Mouse (Mus musculus): Measurements from ENCODE around the gene F2rl1.
"Not testable (repeated sequence)": the region's sequence is repeated elsewhere in the genome, so short reads cannot be mapped to it uniquely, and the experiment has no call there.

The F2rl1 gene

DNA sequence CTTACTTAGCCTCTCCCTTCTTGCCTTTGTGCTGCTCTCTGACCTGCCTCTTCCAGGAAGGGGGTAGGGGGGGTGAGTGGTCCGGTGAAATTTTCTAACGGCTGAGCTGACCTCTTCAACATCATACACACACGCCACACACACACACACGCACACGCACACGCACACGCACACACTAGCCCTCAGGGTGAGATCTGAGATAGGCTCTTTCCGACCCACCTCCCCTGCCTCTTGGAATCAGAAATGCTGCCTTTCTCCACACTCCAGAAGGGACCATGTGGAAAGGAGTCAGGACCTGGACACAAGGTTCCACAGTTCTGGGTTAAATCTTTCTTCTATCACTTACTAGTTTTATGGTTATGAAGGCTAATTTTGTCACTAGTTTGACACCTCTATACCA, 8.6 kb upstream of the F2rl1 start:
- DNase-seq (ENCODE audit: low spot score in 2 of 2): no peak

DNA sequence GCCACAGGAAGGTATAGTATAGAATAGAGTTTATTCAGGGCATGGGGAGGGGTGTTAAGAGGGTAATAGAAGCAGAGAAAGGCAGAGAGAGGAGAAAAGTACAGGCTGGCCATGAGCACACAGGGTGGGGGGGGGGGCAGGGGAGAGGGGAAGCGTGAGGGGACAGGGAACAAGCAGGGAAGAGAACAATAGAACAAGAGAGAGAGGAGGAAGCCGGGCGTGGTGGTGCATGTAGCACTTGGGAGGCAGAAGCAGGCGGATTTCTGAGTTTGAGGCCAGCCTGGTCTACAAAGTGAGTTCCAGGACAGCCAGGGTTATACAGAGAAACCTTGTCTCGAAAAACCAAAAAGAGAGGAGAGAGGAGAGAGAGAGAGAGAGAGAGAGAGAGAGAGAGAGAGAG, 8.1 kb upstream of the F2rl1 start:
- not testable (repeated sequence) for DNase-seq (ENCODE audit: low spot score in 2 of 2)

DNA sequence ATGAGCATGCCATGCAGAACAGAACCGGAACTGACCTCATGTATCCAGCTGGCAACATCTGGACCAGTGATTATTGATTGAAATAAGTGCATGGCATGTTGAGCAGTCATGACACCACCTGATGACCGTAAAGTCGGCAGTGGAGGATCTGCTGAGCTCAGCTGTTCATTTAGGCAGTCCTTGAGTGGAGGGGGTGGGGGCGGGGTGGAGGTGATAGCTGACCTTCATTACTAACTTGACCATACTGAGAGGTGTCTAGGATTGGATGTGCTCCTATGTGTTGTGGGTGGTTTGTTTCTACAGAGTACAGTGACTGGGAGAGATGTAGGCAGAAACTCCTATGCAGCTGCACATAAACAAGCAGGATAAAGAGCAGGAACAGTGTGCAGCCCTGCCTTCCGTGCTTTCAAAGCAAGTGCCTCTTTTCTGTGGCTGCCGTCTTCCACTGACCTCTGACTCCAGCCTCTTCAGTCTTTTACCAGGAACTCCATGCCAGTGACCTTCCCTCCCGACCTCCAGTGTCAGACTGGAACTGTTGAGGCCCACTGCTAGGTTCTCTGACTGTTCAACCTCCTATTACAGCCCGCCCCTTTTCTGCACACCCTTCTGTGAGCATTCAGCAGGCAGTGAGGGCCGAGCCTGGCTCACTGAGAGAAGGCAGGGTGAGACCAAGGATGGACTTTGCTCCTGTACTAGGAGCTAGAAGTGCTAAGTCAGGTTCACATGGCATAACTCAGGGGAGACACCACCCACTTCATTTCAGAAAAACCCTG, 6.4 kb upstream of the F2rl1 start:
- no peak for DNase-seq (ENCODE audit: low spot score in 2 of 2)

DNA sequence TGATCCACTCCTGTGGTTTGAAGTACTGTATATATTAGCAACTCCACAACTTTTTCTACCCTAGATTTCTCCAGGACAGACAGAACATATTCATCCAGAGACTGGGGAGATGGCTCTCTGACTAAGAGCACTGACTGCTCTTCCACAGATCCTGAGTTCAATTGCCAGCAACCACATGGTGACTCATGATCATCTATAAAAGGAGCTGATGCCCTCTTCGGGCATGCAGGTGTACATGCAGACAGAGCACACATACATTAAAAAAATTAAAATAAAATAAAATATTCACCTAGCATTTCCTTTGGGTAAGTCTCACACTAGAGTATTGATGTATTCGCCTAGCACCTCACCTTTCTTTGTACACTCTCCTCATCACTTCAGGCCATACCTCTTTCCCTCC, 4.2 kb upstream of the F2rl1 start:
- DNase-seq (ENCODE audit: low spot score in 2 of 2): no peak

DNA sequence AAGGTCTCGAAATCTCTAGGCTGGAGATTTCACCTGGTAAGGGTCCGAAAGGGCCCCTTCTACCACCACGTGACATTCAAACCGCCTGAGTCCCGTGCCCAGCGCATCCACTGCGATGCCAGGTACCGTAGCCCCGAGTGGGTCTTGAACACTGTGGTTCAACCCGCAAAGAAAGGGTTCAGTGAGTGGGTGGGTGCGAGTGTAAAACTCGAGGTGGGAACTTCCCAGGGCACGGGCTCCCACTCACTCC, 678 bp downstream of the F2rl1 start:
- DNase-seq (ENCODE audit: low spot score in 2 of 2): no peak

DNA sequence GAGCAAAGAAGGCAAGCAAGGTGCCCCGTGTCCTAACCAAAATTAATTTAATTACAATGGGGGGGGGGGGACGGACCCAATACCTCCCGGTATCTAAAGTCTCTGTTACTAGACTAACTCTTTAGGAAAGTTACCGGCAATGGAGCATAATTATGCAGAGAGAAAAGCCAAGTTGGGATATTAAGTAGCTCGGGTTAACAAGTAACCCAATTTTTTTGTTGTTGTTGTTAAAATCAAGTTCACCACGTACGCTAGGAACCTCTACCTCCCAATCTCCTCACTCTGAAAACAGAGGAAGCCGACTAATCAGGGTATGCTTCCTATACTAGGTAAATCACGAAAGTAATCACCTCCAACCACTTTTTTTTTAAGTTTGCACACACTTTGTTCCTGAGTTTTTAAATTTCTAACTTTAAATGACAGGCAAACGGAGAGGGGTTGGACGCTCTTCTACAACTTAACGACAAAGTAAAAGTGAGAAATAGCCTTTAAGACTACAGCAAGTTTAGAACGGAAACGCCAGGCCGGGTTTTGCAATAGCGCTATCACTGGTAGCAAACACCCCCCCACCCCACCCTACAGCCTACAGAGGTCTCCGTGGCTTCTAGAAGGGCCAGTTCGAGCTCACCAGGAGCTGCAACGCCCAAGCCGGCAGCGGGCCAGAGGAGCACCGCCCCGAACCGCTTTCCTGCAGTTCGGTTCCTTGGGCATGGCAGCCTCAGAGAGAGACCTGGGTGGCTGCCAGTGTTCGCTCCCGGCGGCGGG, 1.2 kb downstream of the F2rl1 start:
- no peak for DNase-seq (ENCODE audit: low spot score in 2 of 2)

DNA sequence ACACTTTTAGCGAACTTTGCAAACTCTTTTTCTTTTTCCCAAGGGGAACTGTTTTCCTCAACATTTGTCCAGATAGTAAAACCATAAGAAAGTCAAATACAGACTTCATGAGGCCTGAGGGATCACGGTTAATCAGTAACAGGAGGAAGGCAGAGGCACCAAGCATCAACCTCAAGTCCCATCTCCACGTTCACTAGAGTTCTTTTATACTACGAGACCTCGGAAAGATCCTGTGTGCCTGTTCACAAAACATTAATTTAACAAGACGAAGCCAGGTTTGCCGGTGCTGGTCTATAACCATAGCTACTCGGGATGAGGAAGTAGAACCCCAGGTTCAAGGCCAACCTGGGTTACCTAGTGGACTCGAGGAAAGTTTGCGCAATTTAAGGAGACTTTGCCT, 2.9 kb downstream of the F2rl1 start:
- no peak for DNase-seq (ENCODE audit: low spot score in 2 of 2)

DNA sequence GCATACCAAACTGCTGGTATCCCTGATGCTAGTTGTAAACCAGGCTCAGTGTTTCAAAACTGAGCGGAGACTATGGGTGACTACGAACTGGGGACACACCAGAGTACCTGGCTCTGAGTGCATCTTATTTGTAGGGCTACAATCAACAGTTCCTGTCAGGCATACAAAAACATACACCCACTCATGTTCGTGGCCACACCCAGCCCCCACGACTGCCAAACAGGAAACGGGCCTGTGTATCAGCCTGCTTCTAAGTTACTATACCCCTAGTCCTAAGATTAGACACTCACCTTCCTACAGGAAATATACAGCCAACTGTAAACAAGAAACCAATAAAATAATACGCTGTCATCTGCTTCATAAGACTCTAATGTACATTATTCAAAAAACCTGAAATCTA, 4.0 kb downstream of the F2rl1 start:
- no peak for DNase-seq (ENCODE audit: low spot score in 2 of 2)

DNA sequence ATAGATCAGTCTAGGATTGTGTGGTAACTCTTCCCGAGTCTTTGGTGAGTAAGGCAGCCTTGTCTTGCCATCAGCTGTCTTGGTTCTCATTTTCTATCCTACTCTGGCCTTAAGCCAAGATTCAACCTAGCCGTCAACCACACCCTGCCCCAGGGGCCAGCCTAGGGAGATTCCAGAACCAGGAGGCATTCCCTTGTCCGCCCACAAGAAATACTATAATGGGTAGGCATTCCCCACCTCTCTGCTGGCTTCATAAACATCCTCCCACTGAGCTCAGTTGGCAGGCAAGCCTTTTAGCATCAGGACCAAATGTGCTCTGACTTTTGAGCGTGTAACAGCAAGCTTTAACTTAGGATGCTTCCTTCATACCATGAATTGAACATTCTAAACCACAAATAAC, 10.3 kb downstream of the F2rl1 start:
- peak; percentile 21 to 44 for DNase-seq (ENCODE audit: low spot score in 2 of 2)

DNA sequence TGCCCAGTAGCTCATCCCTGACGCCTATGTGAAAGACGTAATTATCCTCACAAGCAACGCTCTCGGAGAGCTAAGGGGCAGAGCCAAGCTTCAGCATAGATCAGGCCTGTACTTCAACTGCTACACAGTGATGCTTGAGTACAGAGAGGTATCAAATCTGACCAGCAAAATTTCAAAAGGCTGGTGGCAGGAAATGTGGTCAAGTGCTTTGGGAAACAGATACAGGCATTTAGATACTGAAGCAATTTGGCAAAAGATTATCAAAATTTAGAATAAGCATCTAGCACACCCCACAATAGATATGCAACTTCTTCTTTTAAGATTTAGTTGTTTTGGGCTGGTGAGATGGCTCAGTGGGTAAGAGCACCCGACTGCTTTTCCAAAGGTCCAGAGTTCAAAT, 15.0 kb downstream of the F2rl1 start:
- no peak for DNase-seq (ENCODE audit: low spot score in 2 of 2)

DNA sequence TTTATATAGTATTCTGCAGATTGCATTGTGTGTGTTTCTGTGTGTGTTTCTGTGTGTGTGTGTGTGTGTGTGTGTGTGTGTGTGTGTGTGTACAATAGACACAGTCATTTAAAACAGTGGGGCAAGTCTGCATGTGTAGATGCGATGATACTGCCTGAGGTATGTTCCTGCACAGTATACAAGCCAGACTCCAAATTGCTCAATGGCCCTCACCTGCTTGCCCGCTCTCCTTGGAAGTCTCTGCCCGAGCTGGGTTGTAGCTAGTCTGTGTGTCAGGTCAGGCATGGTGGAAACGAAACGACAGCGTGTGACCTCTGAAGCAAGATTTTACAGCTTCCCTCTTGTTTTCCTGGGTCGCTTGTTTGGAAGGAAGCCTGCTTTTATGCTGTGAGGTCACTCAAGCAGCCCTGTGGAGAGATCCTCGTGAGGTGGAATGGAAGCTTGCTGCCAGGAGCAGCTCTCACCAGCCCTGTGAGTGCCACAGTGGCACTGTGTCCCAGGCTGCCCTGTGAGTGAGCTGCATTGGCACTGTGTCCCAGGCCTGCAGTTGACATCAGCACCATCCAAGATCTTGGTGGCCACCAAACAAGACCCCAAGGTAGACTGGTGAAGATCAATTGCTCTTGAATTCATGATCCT, 21.6 kb downstream of the F2rl1 start:
- no peak for DNase-seq (ENCODE audit: low spot score in 2 of 2)

DNA sequence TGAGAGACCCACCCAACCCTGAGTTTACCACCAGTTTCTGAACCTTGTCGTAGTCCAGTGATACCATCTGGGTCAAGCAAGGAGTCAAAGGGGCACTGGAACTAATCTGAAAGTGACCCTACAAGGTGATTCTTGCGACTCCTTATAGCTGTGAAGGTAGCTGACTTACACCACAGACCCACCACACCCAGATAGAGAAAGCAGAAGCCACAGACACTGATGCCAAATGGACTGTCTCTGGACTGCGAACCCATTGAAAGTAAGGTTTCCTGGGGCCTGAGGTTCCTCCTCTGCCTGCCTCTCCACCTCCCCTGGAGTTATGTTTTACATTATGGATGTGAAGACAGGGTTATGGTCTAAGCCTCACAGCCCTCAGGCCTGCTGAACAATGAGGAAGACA, 28.4 kb downstream of the F2rl1 start:
- no peak for DNase-seq (ENCODE audit: low spot score in 2 of 2)

DNA sequence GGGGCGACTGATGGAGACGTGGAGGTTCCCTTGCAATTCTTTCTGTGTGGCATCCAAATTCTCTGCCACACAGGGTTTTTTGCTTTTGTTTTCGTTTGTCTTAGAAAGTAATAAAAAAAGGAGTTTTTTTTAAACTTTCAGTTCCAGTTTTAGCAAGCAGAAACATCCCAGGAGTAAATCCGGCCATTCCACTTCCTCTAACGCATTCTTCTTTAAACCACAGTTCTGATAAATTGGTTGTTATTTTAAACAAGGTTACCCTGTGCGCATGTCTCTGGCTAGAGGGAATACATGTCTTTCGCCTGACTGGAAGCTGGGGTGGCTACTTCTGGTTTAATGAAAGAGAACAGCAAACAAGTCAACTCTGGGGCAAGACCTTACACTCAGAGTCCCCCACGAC, 30.2 kb downstream of the F2rl1 start:
- DNase-seq (ENCODE audit: low spot score in 2 of 2): no peak

DNA sequence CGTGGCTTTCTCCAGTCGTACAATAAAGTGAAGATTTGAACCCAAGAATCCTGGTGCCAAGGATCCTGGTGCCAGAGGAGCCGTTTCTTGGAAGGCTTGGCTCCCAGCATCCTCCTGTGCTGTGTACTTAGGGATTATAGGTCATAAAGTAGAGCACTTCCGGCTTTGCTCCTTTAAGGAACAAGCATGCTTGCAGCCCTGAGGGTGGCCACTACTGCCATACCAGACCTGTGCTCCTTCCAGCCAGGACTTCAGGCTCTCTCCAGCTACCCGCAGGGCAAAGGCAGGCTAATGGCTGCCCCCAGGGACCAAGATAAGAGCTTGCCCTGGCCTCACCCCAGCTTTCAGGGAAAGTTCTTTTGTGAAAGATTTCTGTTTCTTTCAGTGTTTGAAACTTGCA, 31.7 kb downstream of the F2rl1 start:
- DNase-seq (ENCODE audit: low spot score in 2 of 2): no peak

DNA sequence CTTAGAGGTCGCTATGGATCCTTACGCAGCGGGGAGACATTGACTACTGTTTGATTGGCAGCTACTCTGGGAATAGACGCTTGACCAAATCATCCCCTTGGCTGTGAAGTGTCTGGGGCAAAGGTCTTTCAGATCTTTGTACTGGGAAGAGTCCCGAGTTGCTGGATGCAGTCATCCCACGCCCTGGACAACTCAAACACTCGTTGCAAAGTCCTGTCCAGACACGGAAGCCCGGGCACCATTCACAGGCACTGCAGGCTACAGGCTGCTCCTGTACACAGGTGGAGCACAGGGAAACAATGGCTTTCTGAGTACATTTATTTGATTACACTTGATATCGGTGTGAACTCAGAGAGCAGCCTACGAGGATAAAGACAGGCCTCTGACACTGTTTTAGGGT, 33.7 kb downstream of the F2rl1 start:
- no peak for DNase-seq (ENCODE audit: low spot score in 2 of 2)

DNA sequence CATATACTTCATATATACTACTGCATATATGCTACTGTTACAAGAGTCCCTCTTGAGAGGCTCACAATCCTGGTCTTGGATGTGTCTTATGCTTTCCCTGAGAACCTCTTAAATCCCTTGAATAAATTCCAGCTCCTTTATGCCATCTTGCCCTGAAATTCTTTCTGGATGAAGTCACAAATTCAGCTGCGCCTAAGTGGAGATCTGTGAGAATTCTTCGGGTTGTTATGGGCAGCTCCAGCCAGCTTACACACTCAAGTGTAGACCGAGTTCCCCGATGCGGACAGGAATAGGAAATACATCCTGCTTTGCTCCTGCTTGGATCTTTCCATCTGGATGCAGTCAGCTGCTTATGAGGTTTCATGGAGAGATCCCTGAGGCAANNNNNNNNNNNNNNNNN, 40.4 kb downstream of the F2rl1 start:
- DNase-seq (ENCODE audit: low spot score in 2 of 2): no peak

DNA sequence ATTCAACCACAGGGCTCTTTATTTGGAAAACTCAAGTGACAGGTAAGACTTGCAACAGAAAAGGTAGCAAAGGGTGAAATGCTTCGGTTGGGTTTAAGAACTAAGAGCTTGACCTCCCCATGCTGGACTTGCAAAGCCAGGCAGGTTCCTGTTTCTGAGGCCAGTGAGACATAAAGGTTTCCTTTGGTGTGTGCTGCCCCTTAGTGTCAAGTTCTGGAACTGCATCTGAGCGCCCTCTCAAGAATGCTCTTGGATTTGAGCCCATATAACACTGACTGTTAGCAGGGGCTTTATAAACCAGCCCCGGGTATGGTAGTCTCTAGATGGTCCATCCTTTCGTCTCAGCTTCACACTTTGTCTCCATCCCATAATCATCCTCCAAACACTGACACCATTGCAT, 43.6 kb downstream of the F2rl1 start:
- DNase-seq (ENCODE audit: low spot score in 2 of 2): peak; percentile 75 to 89

DNA sequence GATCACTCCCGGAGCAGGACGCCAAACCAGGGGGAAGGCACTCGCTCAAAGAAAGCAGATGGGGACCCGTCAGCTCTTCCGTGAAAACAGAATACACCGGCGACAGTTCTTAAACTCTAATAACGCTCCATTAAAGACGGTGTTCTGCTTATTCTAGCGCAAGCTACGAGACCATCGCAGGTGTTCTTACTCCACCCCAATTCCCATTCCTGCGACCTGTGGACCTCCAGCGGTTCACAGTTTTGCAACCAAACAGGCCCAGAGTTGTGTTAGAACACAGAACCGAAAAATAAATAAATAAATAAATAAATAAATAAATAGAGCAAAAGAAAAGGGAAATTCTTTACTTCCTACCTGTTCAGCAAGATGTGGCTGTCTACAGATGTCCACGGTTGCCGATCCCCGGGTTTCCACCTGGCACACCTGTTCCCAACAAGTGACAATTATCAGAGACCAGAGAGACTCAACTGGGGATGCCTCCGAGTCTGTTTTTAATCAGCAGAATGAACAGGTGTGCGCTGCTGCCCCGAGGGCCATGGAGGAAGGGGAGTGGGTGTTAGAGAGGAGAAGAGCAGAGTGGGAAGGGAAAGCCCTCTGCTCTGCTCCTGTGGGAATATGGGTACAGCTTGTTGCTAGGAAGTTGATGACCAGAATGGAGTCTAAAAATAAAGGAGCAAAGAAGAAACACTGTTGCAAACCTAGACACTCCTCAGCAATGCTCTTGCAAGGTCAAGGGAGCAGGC, 46.2 kb downstream of the F2rl1 start, which contains the start of gene S100z:
TSS of gene S100z (minus strand) at position 51 of the 743 bp plus-strand sequence.
- DNase-seq (ENCODE audit: low spot score in 2 of 2): no peak

DNA sequence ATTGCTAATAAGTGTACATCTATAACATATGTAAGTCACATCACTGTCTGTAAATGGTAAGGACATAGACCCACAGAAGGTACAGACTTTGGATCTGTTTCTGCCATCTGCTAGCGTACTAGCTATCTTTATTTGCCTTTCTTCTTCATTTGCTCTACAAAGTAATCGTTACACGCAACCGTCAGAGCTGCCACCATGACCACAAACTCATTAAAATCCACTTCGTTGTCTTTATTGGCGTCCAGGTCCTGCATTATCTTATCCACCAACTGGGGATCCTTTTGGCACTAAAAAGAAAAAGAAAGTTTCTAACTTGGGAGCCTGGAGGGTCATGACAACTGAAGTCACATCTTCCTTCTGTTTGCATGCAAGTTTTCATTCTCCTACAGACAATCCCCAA, 47.9 kb downstream of the F2rl1 start:
- no peak for DNase-seq (ENCODE audit: low spot score in 2 of 2)

DNA sequence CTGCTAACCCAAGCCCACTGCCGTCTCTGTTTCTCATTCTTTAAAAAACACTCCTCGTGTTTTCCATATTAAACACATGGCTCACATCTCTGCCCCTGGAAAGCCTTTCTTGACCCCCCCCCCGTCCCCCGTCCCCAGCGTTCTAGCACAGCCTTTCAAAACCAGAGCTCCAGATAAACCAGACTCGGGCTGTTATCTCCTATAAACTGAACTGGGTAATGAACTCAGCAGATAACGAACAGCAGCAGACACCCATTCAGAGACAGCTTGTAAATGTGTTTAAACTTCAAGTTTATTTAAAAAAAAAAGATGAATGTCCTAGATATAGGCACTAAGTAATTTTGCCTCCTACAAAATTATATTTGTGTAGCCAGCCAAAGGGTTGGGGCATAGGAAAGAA, 49.9 kb downstream of the F2rl1 start:
- no peak for DNase-seq (ENCODE audit: low spot score in 2 of 2)

DNA sequence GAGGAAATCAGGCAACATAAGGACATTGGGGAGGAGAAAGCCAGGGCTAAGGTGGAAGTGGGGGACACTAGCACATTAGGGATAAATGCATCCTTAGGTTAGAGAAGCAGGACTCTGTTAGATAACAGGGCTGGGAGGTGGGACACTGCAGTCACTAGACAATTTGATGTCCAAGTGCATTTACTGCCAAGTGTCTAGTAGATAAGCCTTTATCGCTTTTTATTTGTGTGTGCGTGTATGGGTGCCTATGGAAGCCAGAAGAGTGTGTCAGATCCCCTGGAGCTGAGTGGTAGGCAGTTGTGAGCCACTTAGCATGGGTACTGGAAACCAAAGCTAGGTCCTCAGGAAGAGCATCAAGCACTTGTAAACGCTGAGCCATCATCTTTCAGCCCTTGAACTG, 50.7 kb downstream of the F2rl1 start:
- no peak for DNase-seq (ENCODE audit: low spot score in 2 of 2)

DNA sequence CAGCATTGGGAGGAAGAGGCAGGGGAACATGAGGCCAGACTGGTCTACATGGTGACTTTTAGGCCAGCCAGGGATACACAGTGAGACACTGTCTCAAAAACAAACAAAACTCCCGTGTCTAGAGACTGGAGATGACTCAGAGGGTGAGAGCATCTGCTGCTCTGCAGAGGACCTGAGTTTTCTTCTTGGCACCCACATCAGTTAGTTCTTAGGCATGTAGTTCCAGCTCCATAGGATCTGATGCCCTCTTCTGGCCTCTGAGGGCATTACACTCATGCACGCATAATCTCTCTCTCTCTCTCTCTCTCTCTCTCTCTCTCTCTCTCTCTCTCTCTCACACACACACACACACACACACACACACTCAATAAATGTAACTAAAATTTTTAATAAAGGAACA, 54.1 kb downstream of the F2rl1 start:
- DNase-seq (ENCODE audit: low spot score in 2 of 2): no peak

Data from frontal cortex, postnatal 36 days (tissue).